Mouse (Mus musculus) neural tube, embryonic 12.5 days (tissue): ENCODE results near the gene Wwc1. TPM values are rescaled to one million over a fixed set of nuclear protein-coding genes. Genes with fewer than 3 reads are reported as not detected.

Experiments
- ATAC-seq: fragments of 200-750 bp; cut with Nextera tagmentation; 2 replicates; pipeline ENCODE4 v1.8.0; 2017; ENCODE audit warnings: low read depth, mild to moderate bottlenecking, moderate TSS enrichment, moderate library complexity; ENCODE audit not compliant: low FRiP score
- H3K27ac ChIP-seq: fragments of 300-500 bp; sonication (generic); 2 replicates; pipeline ENCODE4 v1.5.1; 2016
- H3K27me3 ChIP-seq: fragments of 300-500 bp; sonication (generic); replicated peaks from 2 replicates; pipeline ENCODE4 v1.6.1; 2016; ENCODE audit warnings: mild to moderate bottlenecking
- H3K36me3 ChIP-seq: fragments of 300-500 bp; sonication (generic); 2 replicates; pipeline ENCODE4 v1.6.1; 2016; ENCODE audit warnings: mild to moderate bottlenecking
- H3K4me1 ChIP-seq: fragments of 300-500 bp; sonication (generic); 2 replicates; pipeline ENCODE4 v1.6.1; 2016
- H3K4me2 ChIP-seq: fragments of 300-500 bp; sonication (generic); replicated peaks from 2 replicates; pipeline ENCODE4 v1.6.1; 2016; ENCODE audit warnings: mild to moderate bottlenecking
- H3K4me3 ChIP-seq: fragments of 300-500 bp; sonication (generic); 2 replicates; pipeline ENCODE4 v1.5.1; 2016
- H3K9ac ChIP-seq: fragments of 300-500 bp; sonication (generic); 2 replicates; pipeline ENCODE4 v1.6.1; 2016; ENCODE audit warnings: mild to moderate bottlenecking
- H3K9me3 ChIP-seq: fragments of 300-500 bp; sonication (generic); 2 replicates; pipeline ENCODE4 v1.6.1; 2016; ENCODE audit warnings: mild to moderate bottlenecking
- WGBS: fragments of 180-500 bp; shearing (Covaris S2); methylation state at CpG from one replicate; pipeline ENCODE4 v1.1.7; 2016; 5-methylcytosine and 5-hydroxymethylcytosine counted together
- polyA plus RNA-seq: library from polyadenylated mRNA; unstranded; fragments of >200 nt; fragmentation: Nextera tagmentation; extraction: Ambion mirVana; gene quantifications from 2 replicates; pipeline ENCODE4 v1.2.1, GENCODE M21; 2016

Gene Wwc1
- polyA plus RNA-seq, 1 experiment from 2014 or later = 15.5 TPM

- H3K27me3 ChIP-seq = 0 out of 2 replicates have a peak, but pooled peaks cover 3% of the 10 kb centered on the region
- no peak overlapping the region for H3K9ac ChIP-seq
- no peaks in the 10 kb centered on the region for H3K9me3 ChIP-seq
- no peak overlapping the region for H3K4me2 ChIP-seq
- no peak overlapping the region for H3K4me3 ChIP-seq
- no peak overlapping the region for H3K27ac ChIP-seq
- 56% methylated on average over 4 of the region's 4 CpGs for WGBS
- H3K4me1 ChIP-seq = peaks cover 9% of the 10 kb centered on the region
- ATAC-seq = no peak
- H3K36me3 ChIP-seq = no peaks in the 10 kb centered on the region
Observed at GRCm38 (mm10) chr11:35989967-35990366, 9.6 kb upstream of the Wwc1 start.

GRCm38 (mm10) chr11:35985841-35986393 lies 5.6 kb upstream of the Wwc1 start:
- under 1% methylated on average over 19 of the region's 19 CpGs for WGBS
- H3K27ac ChIP-seq = no peak overlapping the region
- peak; percentile 55 for ATAC-seq

GRCm38 (mm10) chr11:35982734-35983133 lies 2.4 kb upstream of the Wwc1 start:
- Histone ChIP-seq H3K4me1 (peaks cover 30% of the 10 kb centered on the region), H3K36me3 (no peaks in the 10 kb centered on the region), H3K27me3 (peaks cover 8% of the 10 kb centered on the region; the same call in 1 of the 2 replicates), H3K4me2 (no peak overlapping the region), H3K9me3 (no peaks in the 10 kb centered on the region), H3K27ac (no peak overlapping the region), H3K9ac (no peak overlapping the region), H3K4me3 (no peak overlapping the region)
- WGBS = 90% methylated on average over 3 of the region's 3 CpGs
- no peak for ATAC-seq

More at GRCm38 (mm10) chr11:35985841-35986393, 5.6 kb upstream of the Wwc1 start:
- Histone ChIP-seq H3K4me3 (no peak overlapping the region), H3K27me3 (peaks cover 8% of the 10 kb centered on the region; the same call in 1 of the 2 replicates), H3K4me1 (peaks cover 10% of the 10 kb centered on the region), H3K4me2 (peak overlapping the region; percentile 59), H3K9me3 (no peaks in the 10 kb centered on the region), H3K36me3 (no peaks in the 10 kb centered on the region), H3K9ac (0 out of 2 replicates have a peak overlapping the region, but pooled peaks have one; percentile 17)

GRCm38 (mm10) chr11:35979733-35980410 lies 455 bp downstream of the Wwc1 start:
- H3K4me2 ChIP-seq = peak overlapping the region; percentile 93
- H3K27ac ChIP-seq = no peak overlapping the region
- peaks cover 8% of the 10 kb centered on the region; the same call in 1 of the 2 replicates for H3K27me3 ChIP-seq
- H3K4me3 ChIP-seq = peak overlapping the region; percentile 87
- H3K9ac ChIP-seq = peak overlapping the region; percentile 89
- peaks cover 39% of the 10 kb centered on the region for H3K4me1 ChIP-seq
- WGBS = under 1% methylated on average over 60 of the region's 66 CpGs
- H3K9me3 ChIP-seq = no peaks in the 10 kb centered on the region
- no peaks in the 10 kb centered on the region for H3K36me3 ChIP-seq
- ATAC-seq = peak; percentile 61

DNA sequence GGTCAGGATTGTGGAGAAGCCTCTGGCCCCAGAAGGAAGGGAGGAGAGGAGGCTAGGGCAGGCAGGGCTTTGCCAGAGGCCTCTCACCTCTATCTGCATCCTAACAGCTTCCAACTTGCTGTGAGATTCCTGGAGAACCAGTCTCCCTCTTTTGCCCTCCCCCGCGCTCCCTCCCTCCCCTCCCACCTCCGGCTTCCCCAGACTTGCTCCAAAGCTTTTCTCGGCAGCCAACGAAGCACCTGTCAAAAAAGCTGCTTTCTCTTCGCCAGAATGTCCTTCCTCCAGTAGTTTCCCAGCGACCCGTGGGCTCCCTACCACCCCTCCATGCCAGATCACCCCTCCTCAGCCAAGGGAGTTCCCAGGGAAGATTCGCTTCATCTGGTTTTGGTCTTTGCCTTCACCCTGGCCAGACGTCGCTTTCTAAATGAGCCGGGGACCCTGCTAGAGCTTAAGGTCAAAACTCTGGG lies 1.0 kb downstream of the Wwc1 start:
- no peaks in the 10 kb centered on the region for H3K9me3 ChIP-seq
- peak overlapping the region; percentile 89 for H3K9ac ChIP-seq
- H3K27me3 ChIP-seq = peaks cover 8% of the 10 kb centered on the region; the same call in 1 of the 2 replicates
- no peaks in the 10 kb centered on the region for H3K36me3 ChIP-seq
- H3K4me1 ChIP-seq = peaks cover 39% of the 10 kb centered on the region
- H3K4me3 ChIP-seq = peak overlapping the region; percentile 87
- peak; percentile 4; the same call in 1 of the 2 replicates for ATAC-seq
- H3K4me2 ChIP-seq = peak overlapping the region; percentile 93
- no peak overlapping the region for H3K27ac ChIP-seq
- WGBS = under 1% methylated on average over 12 of the region's 12 CpGs

- Histone ChIP-seq H3K27ac (no peak overlapping the region), H3K36me3 (no peaks in the 10 kb centered on the region), H3K9me3 (no peaks in the 10 kb centered on the region), H3K27me3 (peaks cover 8% of the 10 kb centered on the region; the same call in 1 of the 2 replicates), H3K4me3 (no peak overlapping the region), H3K9ac (no peak overlapping the region), H3K4me2 (peak overlapping the region; percentile 93; the same call in 1 of the 2 replicates), H3K4me1 (peaks cover 53% of the 10 kb centered on the region)
- 90% methylated on average over 3 of the region's 3 CpGs for WGBS
- no peak for ATAC-seq
Observed at GRCm38 (mm10) chr11:35977796-35978195, 2.5 kb downstream of the Wwc1 start.

- no peak for ATAC-seq
- Histone ChIP-seq H3K4me2 (peak overlapping the region; percentile 3), H3K9ac (no peak overlapping the region), H3K4me1 (peaks cover 60% of the 10 kb centered on the region), H3K9me3 (no peaks in the 10 kb centered on the region), H3K4me3 (no peak overlapping the region), H3K27ac (no peak overlapping the region), H3K27me3 (peaks cover 8% of the 10 kb centered on the region; the same call in 1 of the 2 replicates), H3K36me3 (no peaks in the 10 kb centered on the region)
- WGBS = 64% methylated on average over 6 of the region's 6 CpGs
Observed at GRCm38 (mm10) chr11:35977096-35977495, 3.2 kb downstream of the Wwc1 start.

GRCm38 (mm10) chr11:35976482-35976881 lies 3.8 kb downstream of the Wwc1 start:
- Histone ChIP-seq H3K4me3 (no peak overlapping the region), H3K36me3 (no peaks in the 10 kb centered on the region), H3K9me3 (no peaks in the 10 kb centered on the region), H3K27me3 (peaks cover 3% of the 10 kb centered on the region; the same call in 1 of the 2 replicates), H3K27ac (no peak overlapping the region), H3K4me1 (peaks cover 65% of the 10 kb centered on the region), H3K9ac (no peak overlapping the region), H3K4me2 (peak overlapping the region; percentile 12; the same call in 1 of the 2 replicates)
- no peak for ATAC-seq
- whole genome bisulfite sequencing = 42% methylated on average over 6 of the region's 6 CpGs

GRCm38 (mm10) chr11:35974632-35975450 lies 5.5 kb downstream of the Wwc1 start:
- Histone ChIP-seq H3K4me3 (no peak overlapping the region), H3K4me2 (no peak overlapping the region), H3K36me3 (no peaks in the 10 kb centered on the region), H3K4me1 (peaks cover 61% of the 10 kb centered on the region), H3K27me3 (no peaks in the 10 kb centered on the region), H3K9me3 (no peaks in the 10 kb centered on the region), H3K9ac (no peak overlapping the region), H3K27ac (no peak overlapping the region)
- 88% methylated on average over 6 of the region's 6 CpGs for WGBS
- no peak for ATAC-seq

GRCm38 (mm10) chr11:35973135-35973534 lies 7.2 kb downstream of the Wwc1 start:
- Histone ChIP-seq H3K9ac (no peak overlapping the region), H3K27ac (no peak overlapping the region), H3K36me3 (no peaks in the 10 kb centered on the region), H3K4me1 (peaks cover 48% of the 10 kb centered on the region), H3K4me3 (no peak overlapping the region), H3K4me2 (peak overlapping the region; percentile 39; the same call in 1 of the 2 replicates), H3K9me3 (no peaks in the 10 kb centered on the region), H3K27me3 (no peaks in the 10 kb centered on the region)
- ATAC-seq = no peak
- WGBS = 52% methylated on average over 7 of the region's 7 CpGs

DNA sequence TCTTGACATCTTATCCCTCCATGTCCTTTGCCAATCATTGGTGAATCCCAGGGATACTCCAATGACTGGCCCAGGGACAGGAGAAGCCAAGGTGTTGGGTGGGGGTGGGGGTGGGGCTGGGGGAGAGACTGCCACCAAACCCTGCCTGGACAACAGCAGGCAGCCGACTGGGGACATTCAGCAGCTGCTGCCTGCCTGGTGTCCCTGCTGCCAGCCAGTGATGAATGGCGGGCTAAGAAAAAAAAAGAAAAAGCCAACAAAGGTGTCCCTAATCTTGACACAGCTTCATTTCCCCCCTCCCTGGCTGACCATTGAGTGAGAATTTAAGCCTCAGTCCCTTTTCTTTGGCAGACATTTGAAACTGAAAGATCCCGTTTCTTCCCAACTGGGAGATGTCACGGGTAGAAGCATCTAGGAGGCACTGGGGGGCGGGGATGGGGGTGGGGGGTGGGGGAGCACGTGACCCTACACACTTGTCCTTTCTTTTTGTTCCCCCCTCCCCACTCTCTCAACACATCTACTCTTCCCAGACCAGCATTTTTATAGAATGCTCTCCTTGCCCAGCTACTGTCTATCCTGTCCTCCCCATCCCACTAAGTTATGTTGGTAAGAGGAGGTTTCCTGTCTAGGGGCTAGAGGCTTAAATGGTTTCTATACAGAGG lies 7.9 kb downstream of the Wwc1 start:
- Histone ChIP-seq H3K27ac (no peak overlapping the region), H3K36me3 (no peaks in the 10 kb centered on the region), H3K4me2 (peak overlapping the region; percentile 39), H3K9me3 (no peaks in the 10 kb centered on the region), H3K4me3 (no peak overlapping the region), H3K4me1 (peaks cover 42% of the 10 kb centered on the region), H3K27me3 (no peaks in the 10 kb centered on the region), H3K9ac (no peak overlapping the region)
- peak; percentile 64 for ATAC-seq
- 6% methylated on average over 6 of the region's 6 CpGs for WGBS
